Mouse (Mus musculus) retina, postnatal 1 day (tissue): ENCODE data around the gene Sprr2k.

Experiments
- DNase-seq: peaks from one replicate; pipeline ENCODE4 v3.0.0-alpha.2; 2012

Sprr2k gene

GRCm38 (mm10) chr3:92432282-92432681 lies at the start of gene Sprr2k:
TSS of gene Sprr2k (plus strand) at chr3:92432582.
- no peak for DNase-seq

- DNase-seq = no peak
Observed at GRCm38 (mm10) chr3:92385385-92385784, 47.0 kb upstream of the Sprr2k start, which contains the start of gene Sprr2h. TSS of gene Sprr2h (plus strand) at chr3:92385685.

GRCm38 (mm10) chr3:92394301-92394700 lies 38.1 kb upstream of the Sprr2k start:
- peak; percentile 1 for DNase-seq

- DNase-seq = no peak
Observed at GRCm38 (mm10) chr3:92407691-92408090, 24.7 kb upstream of the Sprr2k start, which contains the start of gene Sprr2i. TSS of gene Sprr2i (plus strand) at chr3:92407991.

GRCm38 (mm10) chr3:92417782-92418181 lies 14.6 kb upstream of the Sprr2k start, which contains the start of gene Sprr2j-ps:
TSS of gene Sprr2j-ps (plus strand) at chr3:92418082.
- no peak for DNase-seq

- DNase-seq = no peak
Observed at GRCm38 (mm10) chr3:92429323-92429722, 3.1 kb upstream of the Sprr2k start, which contains the start of gene Gm9774. TSS of gene Gm9774 (minus strand) at chr3:92429423.

GRCm38 (mm10) chr3:92438689-92439088 lies 6.3 kb downstream of the Sprr2k start, which contains the start of gene Sprr1b:
TSS of gene Sprr1b (minus strand) at chr3:92438789.
- DNase-seq = no peak

- no peak for DNase-seq
Observed at GRCm38 (mm10) chr3:92440177-92440576, 7.8 kb downstream of the Sprr2k start.

GRCm38 (mm10) chr3:92455151-92455550 lies 22.8 kb downstream of the Sprr2k start:
- DNase-seq = no peak

- DNase-seq = no peak
Observed at GRCm38 (mm10) chr3:92458620-92459019, 26.2 kb downstream of the Sprr2k start, which contains the start of gene Sprr3. TSS of gene Sprr3 (minus strand) at chr3:92458720.

- no peak for DNase-seq
Observed at GRCm38 (mm10) chr3:92466576-92466975, 34.2 kb downstream of the Sprr2k start.

- no peak for DNase-seq
Observed at GRCm38 (mm10) chr3:92467424-92467823, 35.0 kb downstream of the Sprr2k start.

- DNase-seq = no peak
Observed at GRCm38 (mm10) chr3:92470111-92470510, 37.7 kb downstream of the Sprr2k start.

- DNase-seq = peak; percentile 4
Observed at GRCm38 (mm10) chr3:92481249-92481648, 48.9 kb downstream of the Sprr2k start.
